Mouse (Mus musculus) embryonic facial prominence, embryonic 10.5 days (tissue): ENCODE data around the gene 2310011J03Rik. TPM values are rescaled to one million over a fixed set of nuclear protein-coding genes. Genes with fewer than 3 reads are reported as not detected.

Source experiments
- DNase-seq: peaks from one replicate; pipeline ENCODE4 v3.0.0-alpha.2; 2017; ENCODE audit warnings: low spot score
- H3K27ac ChIP-seq: fragments of 300-500 bp; sonication (generic); replicated peaks from 2 replicates; pipeline ENCODE4 v1.5.1; 2016; ENCODE audit warnings: mild to moderate bottlenecking
- H3K27me3 ChIP-seq: fragments of 300-500 bp; sonication (generic); replicated peaks from 2 replicates; pipeline ENCODE4 v1.6.1; 2016; ENCODE audit warnings: low read depth, mild to moderate bottlenecking; ENCODE audit not compliant: poor library complexity, severe bottlenecking
- H3K36me3 ChIP-seq: fragments of 300-500 bp; sonication (generic); replicated peaks from 2 replicates; pipeline ENCODE4 v1.6.1; 2016; ENCODE audit warnings: mild to moderate bottlenecking, moderate library complexity
- H3K4me1 ChIP-seq: fragments of 300-500 bp; sonication (generic); 2 replicates; pipeline ENCODE4 v1.6.1; 2016
- H3K4me3 ChIP-seq: fragments of 300-500 bp; sonication (generic); 2 replicates; pipeline ENCODE4 v1.5.1; 2016; ENCODE audit warnings: mild to moderate bottlenecking, moderate library complexity
- H3K9me3 ChIP-seq: fragments of 300-500 bp; sonication (generic); 2 replicates; pipeline ENCODE4 v1.6.1; 2016; ENCODE audit warnings: mild to moderate bottlenecking
- WGBS: fragments of 180-500 bp; shearing (Covaris S2); methylation state at CpG from one replicate; pipeline ENCODE4 v1.1.7; 2016; 5-methylcytosine and 5-hydroxymethylcytosine counted together
- microRNA-seq: library from miRNA; unstranded; fragments of <30 nt; microRNA quantifications from one replicate; pipeline ENCODE4, GENCODE M21; 2017
- polyA plus RNA-seq: library from polyadenylated mRNA; unstranded; fragments of >200 nt; fragmentation: Nextera tagmentation; extraction: Ambion mirVana; gene quantifications from 2 replicates; pipeline ENCODE4 v1.2.1, GENCODE M21; 2016

2310011J03Rik gene
- polyA plus RNA-seq, 1 experiment from 2014 or later = 56.2 TPM

DNA sequence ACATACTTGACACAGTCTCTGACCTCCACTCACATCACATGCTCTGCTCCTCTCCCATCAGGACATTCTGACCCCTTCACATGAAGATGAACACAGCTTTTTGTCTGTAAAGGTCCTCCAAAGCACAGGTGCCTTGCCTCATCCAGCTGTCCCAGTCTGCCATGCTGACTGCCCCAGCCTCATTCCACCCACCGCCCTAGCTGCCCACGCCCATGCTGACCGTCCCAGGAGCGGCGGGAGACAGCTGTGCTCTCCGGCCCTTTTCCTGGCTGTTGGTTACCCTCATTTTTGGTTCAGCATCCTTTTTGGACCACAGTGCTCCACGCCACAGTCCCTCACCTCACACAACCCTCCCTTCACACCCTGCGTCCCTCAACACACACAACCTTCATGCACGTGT, 41.9 kb downstream of the 2310011J03Rik start:
- Histone ChIP-seq H3K27me3 (no peaks in the 10 kb centered on the region), H3K27ac (no peak overlapping the region), H3K9me3 (no peaks in the 10 kb centered on the region), H3K36me3 (peaks cover 100% of the 10 kb centered on the region), H3K4me3 (no peak overlapping the region), H3K4me1 (0 out of 2 replicates have a peak, but pooled peaks cover 4% of the 10 kb centered on the region)
- no peak for DNase-seq
- WGBS = 94% methylated on average over 9 of the region's 9 CpGs

DNA sequence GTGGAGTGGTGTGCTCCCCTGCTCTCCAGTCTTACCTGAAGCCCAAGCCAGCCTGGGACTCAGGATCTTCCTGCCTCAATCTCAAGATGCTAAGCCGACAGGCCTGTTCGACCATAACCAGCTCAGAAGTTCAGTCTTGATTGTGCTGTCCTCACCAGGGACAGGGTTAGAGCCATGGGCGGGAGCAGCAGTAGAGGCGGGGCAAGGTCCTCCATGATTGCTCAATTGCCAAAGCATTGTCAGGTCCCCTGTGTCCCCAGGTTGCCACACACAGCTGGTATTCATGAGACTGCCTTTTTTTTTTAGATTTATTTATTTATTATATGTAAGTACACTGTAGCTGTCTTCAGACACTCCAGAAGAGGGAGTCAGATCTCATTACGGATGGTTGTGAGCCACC, 44.1 kb downstream of the 2310011J03Rik start:
- no peaks in the 10 kb centered on the region for H3K27me3 ChIP-seq
- peaks cover 95% of the 10 kb centered on the region for H3K36me3 ChIP-seq
- DNase-seq = no peak
- peaks cover 11% of the 10 kb centered on the region; the same call in 1 of the 2 replicates for H3K4me1 ChIP-seq
- H3K9me3 ChIP-seq = no peaks in the 10 kb centered on the region
- WGBS = 89% methylated on average over 5 of the region's 5 CpGs
- no peak overlapping the region for H3K27ac ChIP-seq
- no peak overlapping the region for H3K4me3 ChIP-seq

DNA sequence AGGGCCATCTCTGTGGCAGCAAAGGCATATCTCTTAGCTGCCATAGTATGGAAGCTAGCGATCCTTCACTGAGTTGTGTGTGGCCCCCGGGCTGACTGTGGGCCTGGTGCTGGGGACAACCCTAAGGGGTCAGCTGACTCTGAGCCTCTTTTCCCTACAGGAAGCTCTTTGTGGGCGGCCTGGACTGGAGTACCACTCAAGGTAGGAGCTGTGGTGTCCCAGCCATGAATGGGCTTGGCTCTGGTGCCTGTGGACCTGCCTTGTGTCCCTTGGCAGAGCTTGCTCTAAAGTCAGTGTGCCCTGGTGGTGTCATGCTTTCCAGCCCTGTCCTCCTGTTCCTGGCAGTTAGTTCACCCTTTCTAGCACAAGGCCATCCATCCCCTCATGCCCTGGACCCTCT, 46.5 kb downstream of the 2310011J03Rik start:
- no peaks in the 10 kb centered on the region for H3K27me3 ChIP-seq
- WGBS = 85% methylated on average over 3 of the region's 3 CpGs
- H3K36me3 ChIP-seq = peaks cover 94% of the 10 kb centered on the region
- H3K4me3 ChIP-seq = no peak overlapping the region; the same call in 1 of the 2 replicates
- DNase-seq = no peak
- H3K9me3 ChIP-seq = no peaks in the 10 kb centered on the region
- peaks cover 26% of the 10 kb centered on the region for H3K4me1 ChIP-seq
- no peak overlapping the region for H3K27ac ChIP-seq

DNA sequence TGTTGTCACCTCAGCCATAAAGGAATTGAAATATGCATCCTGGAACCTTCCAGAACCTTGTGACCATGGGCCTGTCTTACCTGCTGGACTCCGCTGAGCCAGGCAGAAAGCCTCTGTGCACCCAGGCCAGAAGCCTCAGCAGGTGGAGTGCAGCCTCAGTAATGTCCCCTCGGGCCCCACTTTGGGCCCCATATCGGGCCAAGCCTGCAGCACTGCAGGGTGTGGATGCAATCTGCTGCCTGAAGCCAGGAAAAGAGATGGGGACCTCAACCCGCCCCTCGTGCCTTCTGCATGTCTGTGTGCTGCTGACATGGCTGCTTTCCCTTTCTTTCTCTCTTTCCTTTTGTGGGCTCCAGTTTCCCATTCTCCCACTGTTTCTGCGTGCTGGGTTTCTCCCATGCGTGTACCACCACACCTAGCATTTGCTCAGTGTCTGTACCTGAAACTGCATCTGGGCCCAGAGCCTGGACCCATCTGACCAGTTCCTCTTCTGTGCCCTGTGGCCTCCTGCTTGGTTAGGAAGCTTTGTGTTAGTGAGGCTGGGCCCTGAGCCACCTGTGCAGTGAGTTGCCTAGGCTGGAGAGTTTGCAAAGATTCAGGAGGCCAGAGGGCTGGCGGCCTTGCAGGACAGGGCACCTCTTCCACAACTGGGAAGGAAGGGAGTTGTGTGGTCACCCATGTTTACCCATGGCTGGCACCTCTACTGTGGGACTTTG, 48.3 kb downstream of the 2310011J03Rik start:
- 88% methylated on average over 8 of the region's 8 CpGs for WGBS
- no peak for DNase-seq
- H3K36me3 ChIP-seq = peaks cover 93% of the 10 kb centered on the region
- H3K9me3 ChIP-seq = no peaks in the 10 kb centered on the region
- H3K27me3 ChIP-seq = no peaks in the 10 kb centered on the region
- H3K4me1 ChIP-seq = peaks cover 42% of the 10 kb centered on the region
- no peak overlapping the region; the same call in 1 of the 2 replicates for H3K4me3 ChIP-seq
- H3K27ac ChIP-seq = no peak overlapping the region

DNA sequence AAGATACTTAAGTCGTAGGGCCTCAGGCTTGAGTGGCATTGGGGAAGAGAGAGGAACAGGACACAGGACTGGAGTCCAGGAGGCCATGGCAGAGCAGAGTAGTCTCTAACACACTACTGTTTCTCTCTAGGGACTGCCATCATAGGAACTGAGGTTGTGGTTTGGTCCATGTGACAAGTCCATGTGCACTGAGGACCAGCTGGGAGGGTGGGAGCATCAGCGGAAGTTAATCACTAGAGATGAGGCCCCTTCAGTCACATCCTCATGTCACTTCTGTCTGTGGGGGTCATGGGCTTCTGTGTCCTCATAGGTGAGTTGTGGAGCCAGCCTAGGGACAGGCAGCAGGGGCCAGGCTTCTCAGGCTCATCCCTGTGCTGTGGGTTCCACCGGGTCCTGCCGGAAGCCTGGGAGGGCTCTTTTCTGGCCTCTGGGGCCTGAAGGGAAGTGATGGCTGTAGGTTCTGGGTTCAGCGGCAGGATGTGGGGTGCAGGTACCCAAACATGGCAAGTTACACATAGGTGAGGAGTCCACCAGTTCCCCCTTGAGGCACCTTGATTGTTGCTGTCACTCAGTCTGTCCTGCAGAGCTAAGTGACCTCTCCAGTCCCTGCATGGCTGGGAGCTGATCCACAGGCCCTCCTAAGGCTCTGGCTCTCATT, 49.0 kb downstream of the 2310011J03Rik start:
- Histone ChIP-seq H3K27ac (no peak overlapping the region), H3K9me3 (no peaks in the 10 kb centered on the region), H3K27me3 (no peaks in the 10 kb centered on the region), H3K36me3 (peaks cover 88% of the 10 kb centered on the region), H3K4me1 (peaks cover 49% of the 10 kb centered on the region), H3K4me3 (no peak overlapping the region; the same call in 1 of the 2 replicates)
- DNase-seq = no peak
- WGBS = 86% methylated on average over 5 of the region's 5 CpGs

DNA sequence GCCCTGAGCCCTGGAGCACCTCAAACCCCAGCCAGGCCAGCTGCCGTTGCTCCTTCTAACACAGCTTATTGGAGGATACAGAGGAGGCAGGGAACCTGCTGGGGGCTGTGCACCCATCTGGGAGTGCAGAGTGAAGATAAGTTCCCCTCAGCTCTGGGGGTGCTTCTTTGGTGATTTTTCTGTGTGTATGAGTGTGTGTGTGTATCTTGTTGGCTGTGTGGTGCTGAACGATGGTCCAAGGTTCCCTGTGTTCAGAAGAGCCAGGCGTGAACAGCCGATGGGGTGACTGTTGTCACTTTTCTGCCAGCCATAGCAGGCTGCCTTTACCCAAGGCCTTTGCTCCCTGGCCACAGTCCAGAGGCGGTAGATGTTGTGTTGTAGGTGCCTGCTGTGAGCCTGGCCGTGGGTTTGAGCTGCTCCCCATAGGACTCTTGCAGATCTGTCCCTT, 49.6 kb downstream of the 2310011J03Rik start:
- WGBS = 84% methylated on average over 6 of the region's 6 CpGs
- no peak for DNase-seq
- no peaks in the 10 kb centered on the region for H3K9me3 ChIP-seq
- peaks cover 55% of the 10 kb centered on the region for H3K4me1 ChIP-seq
- peaks cover 83% of the 10 kb centered on the region for H3K36me3 ChIP-seq
- H3K4me3 ChIP-seq = peak overlapping the region; percentile 37
- H3K27ac ChIP-seq = no peak overlapping the region
- no peaks in the 10 kb centered on the region for H3K27me3 ChIP-seq

DNA sequence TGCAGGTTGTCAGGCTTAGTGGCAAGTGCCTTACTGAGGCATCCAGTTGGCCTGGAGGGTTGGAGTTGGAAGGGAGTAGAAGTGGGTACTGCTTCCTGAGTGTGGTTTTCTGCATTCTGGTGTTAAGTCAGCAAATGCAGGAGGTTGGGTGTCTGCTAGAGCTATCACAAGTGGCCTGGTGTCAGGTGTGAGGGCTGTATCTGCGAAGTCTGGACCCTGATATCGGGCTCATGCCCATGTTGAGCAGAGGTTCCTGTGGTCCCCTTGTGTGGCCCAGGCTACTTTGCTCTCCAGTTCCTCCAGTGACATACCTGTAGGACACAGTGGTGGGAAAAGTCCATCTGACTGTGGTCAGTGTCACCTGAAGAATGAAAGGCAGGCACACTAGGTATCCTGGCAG, 50.2 kb downstream of the 2310011J03Rik start:
- Histone ChIP-seq H3K27ac (no peak overlapping the region), H3K36me3 (peaks cover 76% of the 10 kb centered on the region), H3K4me3 (peak overlapping the region; percentile 37), H3K27me3 (no peaks in the 10 kb centered on the region), H3K9me3 (no peaks in the 10 kb centered on the region), H3K4me1 (peaks cover 58% of the 10 kb centered on the region)
- WGBS = 93% methylated on average over 2 of the region's 2 CpGs
- no peak for DNase-seq

Small RNA genes lying within 50 kb of the gene (microRNA-seq; reads per million reads assigned to microRNA genes)
- gene Mir6911 = 1.2 reads per million

Other genes starting within 250 kb of the 2310011J03Rik start
- gene Sbno2, start 215.0 kb downstream of the 2310011J03Rik start, polyA plus RNA-seq = 16.2 and 18.2 TPM in 2 replicates
- 16.1 and 17.5 TPM in 2 replicates for gene Stk11, start 204.7 kb downstream of the 2310011J03Rik start, polyA plus RNA-seq
- 491 and 493 TPM in 2 replicates for gene Atp5d, start 181.9 kb downstream of the 2310011J03Rik start, polyA plus RNA-seq
- 4.9 and 8.5 TPM in 2 replicates for gene Cbarp, start 179.7 kb downstream of the 2310011J03Rik start, polyA plus RNA-seq
- gene Midn, start 172.3 kb downstream of the 2310011J03Rik start, polyA plus RNA-seq = 22.2 TPM in 2 replicates
- gene Cirbp, start 154.6 kb downstream of the 2310011J03Rik start, polyA plus RNA-seq = 93.2 and 110 TPM in 2 replicates
- gene 1600002K03Rik, start 147.6 kb downstream of the 2310011J03Rik start, polyA plus RNA-seq = 10.8 and 12.0 TPM in 2 replicates
- gene Efna2, start 141.1 kb downstream of the 2310011J03Rik start, polyA plus RNA-seq = 45.2 and 50.1 TPM in 2 replicates
- gene Mum1, start 94.1 kb downstream of the 2310011J03Rik start, polyA plus RNA-seq = 95.9 and 98.1 TPM in 2 replicates
- 303 and 309 TPM in 2 replicates for gene Ndufs7, start 71.4 kb downstream of the 2310011J03Rik start, polyA plus RNA-seq
- gene Gamt, start 59.5 kb downstream of the 2310011J03Rik start, polyA plus RNA-seq = 24.4 and 25.0 TPM in 2 replicates
- 56.2 and 58.5 TPM in 2 replicates for gene Dazap1, start 59.1 kb downstream of the 2310011J03Rik start, polyA plus RNA-seq
- gene Rps15, start 28.1 kb downstream of the 2310011J03Rik start, polyA plus RNA-seq = 1,079 and 1,119 TPM in 2 replicates
- gene Apc2, start 24.6 kb downstream of the 2310011J03Rik start, polyA plus RNA-seq = 11.8 and 12.6 TPM in 2 replicates
- 5.0 and 5.5 TPM in 2 replicates for gene Pcsk4, start 9.0 kb upstream of the 2310011J03Rik start, polyA plus RNA-seq
- gene Reep6, start 9.4 kb upstream of the 2310011J03Rik start, polyA plus RNA-seq = 6.6 TPM in 2 replicates
- gene Adamtsl5, start 27.9 kb upstream of the 2310011J03Rik start, polyA plus RNA-seq = 0.65 and 0.88 TPM in 2 replicates
- 0.37 and 0.43 TPM in 2 replicates for gene Plk5, start 35.9 kb upstream of the 2310011J03Rik start, polyA plus RNA-seq
- 6.4 and 7.1 TPM in 2 replicates for gene Mex3d, start 67.1 kb upstream of the 2310011J03Rik start, polyA plus RNA-seq
- 371 and 377 TPM in 2 replicates for gene Mbd3, start 79.0 kb upstream of the 2310011J03Rik start, polyA plus RNA-seq
- 615 and 629 TPM in 2 replicates for gene Uqcr11, start 86.3 kb upstream of the 2310011J03Rik start, polyA plus RNA-seq
- 225 and 235 TPM in 2 replicates for gene Tcf3, start 113.1 kb upstream of the 2310011J03Rik start, polyA plus RNA-seq
- 0.17 and 0.58 TPM in 2 replicates for gene Onecut3, start 174.3 kb upstream of the 2310011J03Rik start, polyA plus RNA-seq
- gene Atp8b3, start 218.6 kb upstream of the 2310011J03Rik start, polyA plus RNA-seq = 0.51 and 0.75 TPM in 2 replicates
- gene Rexo1, start 241.0 kb upstream of the 2310011J03Rik start, polyA plus RNA-seq = 34.7 and 35.0 TPM in 2 replicates